Mouse (Mus musculus): Measurements from ENCODE around the gene Prr36.

DNA sequence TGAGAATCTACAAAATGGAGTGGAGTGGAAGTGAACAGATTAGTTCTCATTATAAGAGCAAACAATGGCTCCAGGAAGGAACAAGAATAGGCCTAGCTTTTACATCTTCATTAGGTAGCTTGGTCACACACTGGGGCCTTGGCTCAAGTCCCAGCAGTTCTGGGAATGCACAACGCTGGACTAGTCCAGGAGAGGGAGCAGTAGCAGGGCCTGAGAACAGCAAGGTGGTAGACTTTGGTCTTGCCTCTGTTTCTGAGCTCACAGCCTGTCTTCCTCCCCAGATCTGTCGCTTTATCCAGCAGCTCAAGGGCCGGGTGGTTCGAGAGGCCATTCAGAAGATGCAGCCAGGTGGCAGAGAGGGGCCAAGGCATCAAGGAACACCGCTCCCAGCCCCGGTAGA, 36.7 kb upstream of the Prr36 start:
- TF ChIP-seq MAX (IDR thresholded peaks at IDR 0.05; ENCODE audit: low read length) (no peak), POLR2AphosphoS2 (IDR thresholded peaks at IDR 0.05; ENCODE audit: low read length) (no peak), CTCF (IDR thresholded peaks at IDR 0.05 in 2 of 3, conservative IDR thresholded peaks at IDR 0.05 in 1 of 3; ENCODE audit: control insufficient read depth in 1 of 3, insufficient read depth in 1 of 3, low read depth in 2 of 3, low read length in 3 of 3, poor library complexity in 1 of 3, severe bottlenecking in 1 of 3) (peak; percentile 8 to 45 (median 35); a peak in 4 of 6 replicates), SMC3 (IDR thresholded peaks at IDR 0.05; ENCODE audit: low read depth, low read length) (peak; percentile 54), USF1 (IDR thresholded peaks at IDR 0.05; ENCODE audit: low read depth, low read length) (no peak), POLR2A (IDR thresholded peaks at IDR 0.05; ENCODE audit: control insufficient read depth in 1 of 2, insufficient read depth in 1 of 2, low read depth in 1 of 2, low read length in 2 of 2, poor library complexity in 1 of 2) (no peak), CHD1 (IDR thresholded peaks at IDR 0.05; ENCODE audit: low read depth, low read length) (no peak), ZKSCAN1 (IDR thresholded peaks at IDR 0.05; ENCODE audit: low read depth, low read length) (no peak), BHLHE40 (IDR thresholded peaks at IDR 0.05; ENCODE audit: borderline replicate concordance, low read depth, low read length) (no peak), GATA1 (IDR thresholded peaks at IDR 0.05; ENCODE audit: low read depth, low read length) (no peak), CHD2 (IDR thresholded peaks at IDR 0.05; ENCODE audit: low read length) (no peak), NELFE (IDR thresholded peaks at IDR 0.05; ENCODE audit: low read depth, low read length) (no peak), MYB (IDR thresholded peaks at IDR 0.05; ENCODE audit: low read depth, low read length) (no peak)

All from MEL (cell line).